Mouse (Mus musculus): ENCODE measurements around the gene Bco2. TPM values are rescaled to one million over a fixed set of nuclear protein-coding genes. Genes with fewer than 3 reads are reported as not detected.
A peak's percentile ranks its signal among the peaks of the same experiment; 100 is the strongest.

The Bco2 gene
- polyA plus RNA-seq, 1 experiment from 2014 or later, result 0.15 TPM

DNA sequence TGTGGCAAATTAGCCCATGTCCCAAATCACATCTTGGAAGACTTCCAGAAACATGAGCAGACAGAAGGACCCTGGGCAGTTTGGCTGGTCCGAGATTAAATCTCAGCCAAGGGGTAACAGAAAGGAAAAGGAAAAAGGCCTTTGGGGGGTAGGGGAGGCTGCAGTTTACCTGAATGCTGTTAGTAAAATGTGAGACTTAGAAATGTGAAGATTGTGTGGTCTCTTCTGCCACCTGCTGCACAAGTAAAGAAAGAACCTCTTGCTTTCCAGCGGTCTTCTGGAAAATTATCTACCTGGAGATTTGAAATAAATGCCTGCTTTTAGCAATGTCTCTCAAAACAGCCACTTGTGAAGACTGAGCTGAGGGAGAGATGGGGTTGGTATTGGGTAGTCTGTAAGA lies 24.1 kb downstream of the Bco2 start:
- Histone ChIP-seq H3K4me3 (ENCODE audit: low read depth, low read length) (no peak overlapping the region), H3K36me3 (ENCODE audit: control insufficient read depth, insufficient read depth, low read length) (no peaks in the 10 kb centered on the region), H3K27me3 (replicated peaks; ENCODE audit: control insufficient read depth, insufficient read depth, low read length) (no peaks in the 10 kb centered on the region), H3K27ac (replicated peaks; ENCODE audit: low read depth, low read length) (no peak overlapping the region), H3K4me1 (ENCODE audit: control insufficient read depth, insufficient read depth, low read length) (peaks cover 6% of the 10 kb centered on the region), H3K9me3 (ENCODE audit: control insufficient read depth, low read length) (no peaks in the 10 kb centered on the region), H3K4me2 (ENCODE audit: low read depth, low read length) (no peak overlapping the region), H3K9ac (ENCODE audit: low read depth, low read length) (no peak overlapping the region)
- DNase-seq (ENCODE audit: low spot score) (peak; percentile 69), ATAC-seq (ENCODE audit: low read depth) (peak; percentile 19; the same call in 1 of the 2 replicates)
- 19% methylated on average over 2 of the region's 2 CpGs for WGBS

DNA sequence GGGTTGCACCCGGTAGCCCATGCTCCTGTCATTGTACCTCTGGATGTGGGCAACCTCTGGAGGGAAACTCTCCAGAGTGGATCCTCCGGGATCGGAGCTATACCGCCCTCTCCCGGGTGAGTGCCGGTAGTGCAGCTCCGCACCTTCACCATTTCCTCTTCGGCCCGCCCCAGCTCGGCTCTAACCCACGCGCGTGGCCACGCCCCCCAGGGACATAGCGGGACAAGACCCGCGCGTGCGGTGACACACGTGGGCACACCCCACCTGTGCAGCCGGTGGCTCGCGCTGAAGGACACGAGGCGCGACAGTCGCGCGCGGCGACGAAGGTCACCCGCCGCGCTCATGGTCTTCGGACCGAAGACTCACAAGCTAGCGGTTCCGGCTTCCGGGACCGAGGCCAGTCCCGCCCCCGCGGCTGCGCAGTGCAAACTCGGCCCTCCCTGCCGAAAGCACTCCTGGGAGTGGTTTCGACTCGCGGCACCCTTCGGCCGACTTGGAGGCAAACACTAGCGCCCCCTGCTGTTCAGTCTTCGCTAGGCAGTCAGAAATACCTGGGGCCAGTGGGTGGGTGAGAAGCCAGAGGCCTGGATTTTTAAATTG lies 26.6 kb downstream of the Bco2 start, which contains the start of gene Pts:
Gene Pts (minus strand): TSS at position 432 of the 600 bp plus-strand sequence.
- ATAC-seq (ENCODE audit: low read depth) (peak; percentile 98), DNase-seq (ENCODE audit: low spot score) (peak; percentile 99)
- Histone ChIP-seq H3K4me3 (ENCODE audit: low read depth, low read length) (peak within 1 kb of the TSS; percentile 62), H3K27me3 (replicated peaks; ENCODE audit: control insufficient read depth, insufficient read depth, low read length) (no peaks in the 10 kb centered on the region), H3K9me3 (ENCODE audit: control insufficient read depth, low read length) (no peaks in the 10 kb centered on the region), H3K27ac (replicated peaks; ENCODE audit: low read depth, low read length) (no peak within 1 kb of the TSS), H3K9ac (ENCODE audit: low read depth, low read length) (peak within 1 kb of the TSS; percentile 67), H3K4me1 (ENCODE audit: control insufficient read depth, insufficient read depth, low read length) (peaks cover 6% of the 10 kb centered on the region), H3K4me2 (ENCODE audit: low read depth, low read length) (peak within 1 kb of the TSS; percentile 54), H3K36me3 (ENCODE audit: control insufficient read depth, insufficient read depth, low read length) (no peaks in the 10 kb centered on the region)
- under 1% methylated on average over 53 of the region's 54 CpGs for WGBS

GRCm38 (mm10) chr9:50527860-50528259 lies 27.1 kb downstream of the Bco2 start:
- ATAC-seq (ENCODE audit: low read depth) (no peak), DNase-seq (ENCODE audit: low spot score) (no peak)
- Histone ChIP-seq H3K4me1 (ENCODE audit: control insufficient read depth, insufficient read depth, low read length) (peaks cover 6% of the 10 kb centered on the region), H3K27me3 (replicated peaks; ENCODE audit: control insufficient read depth, insufficient read depth, low read length) (no peaks in the 10 kb centered on the region), H3K4me3 (ENCODE audit: low read depth, low read length) (peak overlapping the region; percentile 62), H3K9ac (ENCODE audit: low read depth, low read length) (peak overlapping the region; percentile 67), H3K27ac (replicated peaks; ENCODE audit: low read depth, low read length) (no peak overlapping the region), H3K4me2 (ENCODE audit: low read depth, low read length) (peak overlapping the region; percentile 54), H3K9me3 (ENCODE audit: control insufficient read depth, low read length) (no peaks in the 10 kb centered on the region), H3K36me3 (ENCODE audit: control insufficient read depth, insufficient read depth, low read length) (no peaks in the 10 kb centered on the region)
- 38% methylated on average over 7 of the region's 7 CpGs for WGBS

GRCm38 (mm10) chr9:50525585-50525984 lies 29.4 kb downstream of the Bco2 start:
- Histone ChIP-seq H3K4me2 (ENCODE audit: low read depth, low read length) (no peak overlapping the region), H3K4me3 (ENCODE audit: low read depth, low read length) (no peak overlapping the region), H3K36me3 (ENCODE audit: control insufficient read depth, insufficient read depth, low read length) (no peaks in the 10 kb centered on the region), H3K4me1 (ENCODE audit: control insufficient read depth, insufficient read depth, low read length) (peaks cover 6% of the 10 kb centered on the region), H3K9ac (ENCODE audit: low read depth, low read length) (no peak overlapping the region), H3K27me3 (replicated peaks; ENCODE audit: control insufficient read depth, insufficient read depth, low read length) (no peaks in the 10 kb centered on the region), H3K9me3 (ENCODE audit: control insufficient read depth, low read length) (no peaks in the 10 kb centered on the region), H3K27ac (replicated peaks; ENCODE audit: low read depth, low read length) (no peak overlapping the region)
- 83% methylated on average over 5 of the region's 5 CpGs for WGBS
- ATAC-seq (ENCODE audit: low read depth) (no peak), DNase-seq (ENCODE audit: low spot score) (no peak)

GRCm38 (mm10) chr9:50524936-50525335 lies 30.0 kb downstream of the Bco2 start:
- Histone ChIP-seq H3K9me3 (ENCODE audit: control insufficient read depth, low read length) (no peaks in the 10 kb centered on the region), H3K36me3 (ENCODE audit: control insufficient read depth, insufficient read depth, low read length) (no peaks in the 10 kb centered on the region), H3K4me3 (ENCODE audit: low read depth, low read length) (no peak overlapping the region), H3K27ac (replicated peaks; ENCODE audit: low read depth, low read length) (no peak overlapping the region), H3K4me2 (ENCODE audit: low read depth, low read length) (no peak overlapping the region), H3K27me3 (replicated peaks; ENCODE audit: control insufficient read depth, insufficient read depth, low read length) (no peaks in the 10 kb centered on the region), H3K9ac (ENCODE audit: low read depth, low read length) (no peak overlapping the region), H3K4me1 (ENCODE audit: control insufficient read depth, insufficient read depth, low read length) (peaks cover 6% of the 10 kb centered on the region)
- no peak for DNase-seq (ENCODE audit: low spot score)
- 85% methylated on average over 5 of the region's 5 CpGs for WGBS
- no peak for ATAC-seq (ENCODE audit: low read depth)

GRCm38 (mm10) chr9:50522574-50522973 lies 32.4 kb downstream of the Bco2 start:
- ATAC-seq (ENCODE audit: low read depth) (no peak), DNase-seq (ENCODE audit: low spot score) (no peak)
- no peak overlapping the region for H3K4me3 ChIP-seq (ENCODE audit: low read depth, low read length)
- 79% methylated on average over 5 of the region's 5 CpGs for WGBS
- no peak overlapping the region for H3K4me2 ChIP-seq (ENCODE audit: low read depth, low read length)
- H3K36me3 ChIP-seq (ENCODE audit: control insufficient read depth, insufficient read depth, low read length), result no peaks in the 10 kb centered on the region
- H3K9ac ChIP-seq (ENCODE audit: low read depth, low read length), result no peak overlapping the region
- no peaks in the 10 kb centered on the region for H3K9me3 ChIP-seq (ENCODE audit: control insufficient read depth, low read length)
- H3K27ac ChIP-seq (replicated peaks; ENCODE audit: low read depth, low read length), result no peak overlapping the region
- H3K4me1 ChIP-seq (ENCODE audit: control insufficient read depth, insufficient read depth, low read length), result peaks cover 4% of the 10 kb centered on the region
- H3K27me3 ChIP-seq (replicated peaks; ENCODE audit: control insufficient read depth, insufficient read depth, low read length), result no peaks in the 10 kb centered on the region

- no peaks in the 10 kb centered on the region for H3K9me3 ChIP-seq (ENCODE audit: control insufficient read depth, low read length)
- H3K36me3 ChIP-seq (ENCODE audit: control insufficient read depth, insufficient read depth, low read length), result no peaks in the 10 kb centered on the region
- no peaks in the 10 kb centered on the region for H3K4me1 ChIP-seq (ENCODE audit: control insufficient read depth, insufficient read depth, low read length)
- no peak for ATAC-seq (ENCODE audit: low read depth)
- no peak overlapping the region for H3K4me2 ChIP-seq (ENCODE audit: low read depth, low read length)
- WGBS, result 55% methylated on average over 2 of the region's 2 CpGs
- no peak overlapping the region for H3K4me3 ChIP-seq (ENCODE audit: low read depth, low read length)
- no peaks in the 10 kb centered on the region for H3K27me3 ChIP-seq (replicated peaks; ENCODE audit: control insufficient read depth, insufficient read depth, low read length)
- no peak overlapping the region for H3K27ac ChIP-seq (replicated peaks; ENCODE audit: low read depth, low read length)
- DNase-seq (ENCODE audit: low spot score), result no peak
- no peak overlapping the region for H3K9ac ChIP-seq (ENCODE audit: low read depth, low read length)
Measured at GRCm38 (mm10) chr9:50521562-50521961, 33.4 kb downstream of the Bco2 start.

GRCm38 (mm10) chr9:50520748-50521147 lies 34.2 kb downstream of the Bco2 start:
- no peak overlapping the region for H3K4me3 ChIP-seq (ENCODE audit: low read depth, low read length)
- 85% methylated on average over 6 of the region's 6 CpGs for WGBS

GRCm38 (mm10) chr9:50518781-50519180 lies 36.2 kb downstream of the Bco2 start:
- H3K4me3 ChIP-seq (ENCODE audit: low read depth, low read length), result no peak overlapping the region
- DNase-seq (ENCODE audit: low spot score) (no peak), ATAC-seq (ENCODE audit: low read depth) (no peak)
- H3K9ac ChIP-seq (ENCODE audit: low read depth, low read length), result no peak overlapping the region
- no peak overlapping the region for H3K4me2 ChIP-seq (ENCODE audit: low read depth, low read length)
- no peaks in the 10 kb centered on the region for H3K4me1 ChIP-seq (ENCODE audit: control insufficient read depth, insufficient read depth, low read length)
- H3K27me3 ChIP-seq (replicated peaks; ENCODE audit: control insufficient read depth, insufficient read depth, low read length), result no peaks in the 10 kb centered on the region
- no peaks in the 10 kb centered on the region for H3K9me3 ChIP-seq (ENCODE audit: control insufficient read depth, low read length)
- no peaks in the 10 kb centered on the region for H3K36me3 ChIP-seq (ENCODE audit: control insufficient read depth, insufficient read depth, low read length)
- 8% methylated on average over 2 of the region's 2 CpGs for WGBS
- no peak overlapping the region for H3K27ac ChIP-seq (replicated peaks; ENCODE audit: low read depth, low read length)

More at GRCm38 (mm10) chr9:50520748-50521147, 34.2 kb downstream of the Bco2 start:
- ATAC-seq (ENCODE audit: low read depth) (no peak), DNase-seq (ENCODE audit: low spot score) (no peak)
- H3K9ac ChIP-seq (ENCODE audit: low read depth, low read length), result no peak overlapping the region
- no peaks in the 10 kb centered on the region for H3K27me3 ChIP-seq (replicated peaks; ENCODE audit: control insufficient read depth, insufficient read depth, low read length)
- H3K9me3 ChIP-seq (ENCODE audit: control insufficient read depth, low read length), result no peaks in the 10 kb centered on the region
- H3K4me2 ChIP-seq (ENCODE audit: low read depth, low read length), result no peak overlapping the region
- H3K27ac ChIP-seq (replicated peaks; ENCODE audit: low read depth, low read length), result no peak overlapping the region
- no peaks in the 10 kb centered on the region for H3K36me3 ChIP-seq (ENCODE audit: control insufficient read depth, insufficient read depth, low read length)
- no peaks in the 10 kb centered on the region for H3K4me1 ChIP-seq (ENCODE audit: control insufficient read depth, insufficient read depth, low read length)
